Mouse (Mus musculus) lung, embryonic 16.5 days (tissue): Measurements from ENCODE around the gene Tulp2. TPM values are rescaled to one million over a fixed set of nuclear protein-coding genes. Genes with fewer than 3 reads are reported as not detected.
"Not testable (repeated sequence)": the region's sequence is repeated elsewhere in the genome, so short reads cannot be mapped to it uniquely, and the experiment has no call there.

ENCODE experiments used
- ATAC-seq: fragments of 200-750 bp; cut with Nextera tagmentation; 2 replicates; pipeline ENCODE4 v1.8.0; 2017; ENCODE audit warnings: low read depth, mild to moderate bottlenecking, moderate library complexity
- H3K27ac ChIP-seq: fragments of 300-500 bp; sonication (generic); 2 replicates; pipeline ENCODE4 v1.5.1; 2014; ENCODE audit warnings: mild to moderate bottlenecking, control low read depth, low read length
- H3K27me3 ChIP-seq: fragments of 300-500 bp; sonication (generic); 2 replicates; pipeline ENCODE4 v1.6.1; 2014; ENCODE audit warnings: low read depth, low read length, mixed read lengths; ENCODE audit not compliant: control insufficient read depth, insufficient read depth
- H3K36me3 ChIP-seq: fragments of 300-500 bp; sonication (generic); 2 replicates; pipeline ENCODE4 v1.6.1; 2014; ENCODE audit warnings: low read length; ENCODE audit not compliant: control insufficient read depth, insufficient read depth
- H3K4me1 ChIP-seq: fragments of 300-500 bp; sonication (generic); replicated peaks from 2 replicates; pipeline ENCODE4 v1.6.1; 2014; ENCODE audit warnings: low read length, mixed read lengths; ENCODE audit not compliant: control insufficient read depth, insufficient read depth
- H3K4me2 ChIP-seq: fragments of 300-500 bp; sonication (generic); 2 replicates; pipeline ENCODE4 v1.6.1; 2014; ENCODE audit warnings: low read depth, low read length, control low read depth
- H3K4me3 ChIP-seq: fragments of 300-500 bp; sonication (generic); 2 replicates; pipeline ENCODE4 v1.5.1; 2014; ENCODE audit warnings: mild to moderate bottlenecking, low read length, control low read depth
- H3K9ac ChIP-seq: fragments of 300-500 bp; sonication (generic); 2 replicates; pipeline ENCODE4 v1.6.1; 2014; ENCODE audit warnings: low read length, control low read depth
- H3K9me3 ChIP-seq: fragments of 300-500 bp; sonication (generic); 2 replicates; pipeline ENCODE4 v1.6.1; 2016; ENCODE audit warnings: low read length; ENCODE audit not compliant: control insufficient read depth
- WGBS: fragments of 180-500 bp; shearing (Covaris S2); extraction: QIAGEN DNeasy Blood & Tissue Kit; methylation state at CpG from one replicate; pipeline ENCODE4 v1.1.7; 2014; 5-methylcytosine and 5-hydroxymethylcytosine counted together
- polyA plus RNA-seq: library from polyadenylated mRNA; unstranded; fragments of >200 nt; fragmentation: Nextera tagmentation; extraction: Ambion mirVana; gene quantifications from 2 replicates; pipeline ENCODE4 v1.2.1, GENCODE M21; 2015

Gene Tulp2
- polyA plus RNA-seq, 1 experiment from 2014 or later = 0.39 TPM

DNA sequence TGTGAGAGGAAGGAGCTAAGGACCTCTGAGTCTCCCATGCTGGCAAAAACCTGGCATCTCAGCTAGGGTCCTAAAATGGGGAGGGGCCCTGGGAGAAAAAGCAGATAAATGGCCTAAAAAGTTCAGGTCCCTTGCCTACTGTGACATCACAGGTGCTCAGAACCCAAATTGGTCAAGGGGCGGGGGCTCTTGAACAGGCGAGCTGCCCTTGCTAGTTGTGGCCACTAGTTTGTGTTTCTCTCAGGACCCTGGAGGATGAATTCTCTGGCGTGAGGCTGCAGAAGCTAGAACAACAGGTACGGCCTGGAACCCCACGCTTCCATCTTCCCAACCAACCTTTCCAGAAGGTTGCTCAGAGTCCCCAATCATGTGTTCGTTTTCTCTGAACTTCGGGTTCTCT lies 32.7 kb downstream of the Tulp2 start:
- H3K27me3 ChIP-seq = no peaks in the 10 kb centered on the region
- H3K4me3 ChIP-seq = no peak overlapping the region
- no peak overlapping the region for H3K4me2 ChIP-seq
- no peak overlapping the region for H3K27ac ChIP-seq
- H3K9ac ChIP-seq = no peak overlapping the region
- no peaks in the 10 kb centered on the region for H3K9me3 ChIP-seq
- peaks cover 2% of the 10 kb centered on the region for H3K4me1 ChIP-seq
- no peaks in the 10 kb centered on the region for H3K36me3 ChIP-seq
- ATAC-seq = no peak
- WGBS = 77% methylated on average over 7 of the region's 7 CpGs

DNA sequence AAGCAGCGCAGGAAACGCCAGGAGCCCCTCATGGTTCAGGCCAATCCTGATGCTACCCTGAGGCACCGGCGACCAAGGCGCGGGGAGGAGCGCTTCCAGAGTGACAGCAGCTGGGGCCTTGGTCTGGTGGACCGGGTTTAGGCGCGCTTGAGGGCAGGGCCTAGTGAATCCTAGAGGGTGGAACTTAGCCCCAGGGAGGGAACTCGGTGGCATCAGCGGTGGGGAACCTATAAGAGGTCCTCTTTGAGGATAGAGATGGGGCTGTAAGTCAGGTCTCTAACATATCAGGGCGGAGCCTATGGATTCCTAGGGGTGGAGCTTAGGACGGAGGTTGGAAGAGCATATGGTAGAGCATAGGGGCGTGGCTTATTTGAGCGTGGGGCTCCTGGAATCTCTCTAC lies 33.8 kb downstream of the Tulp2 start:
- H3K36me3 ChIP-seq = no peaks in the 10 kb centered on the region
- 26% methylated on average over 16 of the region's 16 CpGs for WGBS
- H3K4me2 ChIP-seq = no peak overlapping the region; the same call in 1 of the 2 replicates
- no peaks in the 10 kb centered on the region for H3K27me3 ChIP-seq
- no peaks in the 10 kb centered on the region for H3K9me3 ChIP-seq
- no peak overlapping the region for H3K27ac ChIP-seq
- no peak overlapping the region for H3K4me3 ChIP-seq
- 0 out of 2 replicates have a peak overlapping the region, but pooled peaks have one; percentile 6 for H3K9ac ChIP-seq
- H3K4me1 ChIP-seq = no peaks in the 10 kb centered on the region; the same call in 1 of the 2 replicates
- ATAC-seq = peak; percentile 27

DNA sequence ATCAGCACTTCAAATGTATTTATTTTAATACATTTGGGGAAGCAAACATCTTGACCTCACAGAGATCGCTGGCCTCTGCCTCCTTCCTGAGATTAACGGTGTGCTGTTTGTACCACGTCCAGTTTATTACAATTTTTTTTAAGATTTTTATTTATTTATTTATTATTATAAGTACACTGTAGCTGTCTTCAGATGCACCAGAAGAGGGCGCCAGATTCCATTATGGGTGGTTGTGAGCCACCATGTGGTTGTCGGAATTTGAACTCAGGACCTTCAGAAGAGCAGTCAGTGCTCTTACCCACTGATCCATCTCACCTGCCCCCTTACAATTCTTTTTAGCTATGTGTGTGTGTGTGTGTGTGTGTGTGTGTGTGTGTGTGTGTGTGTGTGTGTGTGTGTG lies 35.2 kb downstream of the Tulp2 start:
- not testable (repeated sequence) for H3K4me2 ChIP-seq, H3K27me3 ChIP-seq, H3K27ac ChIP-seq, H3K36me3 ChIP-seq, H3K4me3 ChIP-seq, H3K9me3 ChIP-seq, H3K9ac ChIP-seq, ATAC-seq, H3K4me1 ChIP-seq
- 66% methylated on average over 5 of the region's 5 CpGs for WGBS

DNA sequence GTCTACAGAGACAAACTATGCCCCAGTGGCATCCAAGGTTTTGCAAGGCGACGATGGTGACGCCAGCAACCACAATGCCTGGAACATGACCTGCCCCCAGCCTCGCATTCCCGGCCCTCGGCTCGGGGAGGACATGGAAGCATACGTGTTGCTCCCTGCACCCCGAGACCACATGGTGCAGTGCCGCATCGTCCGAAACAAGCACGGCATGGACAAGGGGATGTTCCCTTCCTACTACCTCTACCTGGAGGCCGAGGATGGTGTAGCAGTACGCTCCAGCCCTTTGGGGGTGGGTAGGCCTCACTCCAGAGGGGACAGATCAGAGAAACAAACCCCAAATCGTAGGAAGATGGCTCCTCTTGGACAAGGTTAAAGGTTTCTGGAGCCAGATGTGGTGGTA lies 36.9 kb downstream of the Tulp2 start:
- 85% methylated on average over 16 of the region's 16 CpGs for WGBS
- no peak overlapping the region for H3K9ac ChIP-seq
- no peaks in the 10 kb centered on the region for H3K9me3 ChIP-seq
- H3K27me3 ChIP-seq = no peaks in the 10 kb centered on the region
- no peak for ATAC-seq
- peaks cover 5% of the 10 kb centered on the region; the same call in 1 of the 2 replicates for H3K36me3 ChIP-seq
- H3K4me1 ChIP-seq = peaks cover 10% of the 10 kb centered on the region; the same call in 1 of the 2 replicates
- H3K27ac ChIP-seq = no peak overlapping the region
- no peak overlapping the region for H3K4me2 ChIP-seq
- H3K4me3 ChIP-seq = no peak overlapping the region

DNA sequence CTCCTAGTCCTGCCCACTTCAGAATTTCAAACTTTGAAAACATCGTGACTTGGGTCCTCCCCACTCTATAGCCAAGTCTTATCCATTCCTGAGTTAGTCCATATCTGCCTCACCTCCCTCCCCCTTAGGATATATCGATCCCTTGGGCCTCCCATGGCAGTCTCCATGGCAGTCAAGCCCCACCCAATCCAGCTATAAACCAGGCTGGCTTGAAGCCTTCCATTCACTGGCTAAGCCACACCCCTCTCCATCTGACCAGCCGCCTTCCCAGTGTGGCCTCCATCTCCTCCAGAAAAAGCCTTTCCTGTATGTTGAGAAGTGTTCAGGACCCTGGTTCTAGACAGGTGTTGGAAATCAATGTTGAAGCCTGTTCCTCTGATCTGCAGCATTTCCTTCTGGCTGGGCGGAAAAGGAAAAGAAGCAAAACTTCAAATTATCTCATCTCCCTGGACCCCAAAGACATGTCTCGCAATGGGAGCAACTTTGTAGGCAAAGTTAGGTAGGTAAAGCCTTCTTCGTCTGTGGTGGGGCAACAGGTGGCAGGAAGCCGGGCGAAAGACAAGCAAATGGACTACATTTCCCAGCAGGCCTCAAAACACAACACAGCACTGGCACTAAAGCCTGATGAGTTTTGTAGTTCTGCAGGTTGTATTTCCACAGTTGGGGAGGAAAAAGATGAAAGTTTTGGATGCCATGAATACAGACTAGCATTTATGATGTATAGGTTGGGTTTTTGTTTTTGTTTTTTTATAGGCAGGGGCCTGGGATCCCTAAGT lies 37.9 kb downstream of the Tulp2 start:
- Histone ChIP-seq H3K36me3 (peaks cover 5% of the 10 kb centered on the region; the same call in 1 of the 2 replicates), H3K4me1 (peaks cover 13% of the 10 kb centered on the region), H3K9ac (no peak overlapping the region)

DNA sequence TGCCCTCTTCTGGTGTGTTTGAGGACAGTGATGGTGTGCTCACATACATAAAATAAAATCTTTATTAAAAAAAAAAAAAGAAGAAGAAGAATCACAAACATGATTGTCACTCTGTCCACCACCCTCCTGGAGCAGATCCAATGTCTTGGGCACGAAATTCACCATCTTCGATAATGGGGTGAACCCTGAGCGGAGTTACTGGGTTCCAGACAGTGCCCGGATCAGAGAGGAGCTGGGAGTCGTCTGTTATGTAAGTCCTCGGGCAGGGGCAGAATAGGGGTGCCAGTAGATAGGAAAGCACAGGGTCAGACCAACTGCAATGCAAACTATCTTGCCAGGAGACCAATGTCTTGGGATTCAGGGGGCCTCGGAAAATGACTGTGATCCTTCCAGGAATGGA lies 38.9 kb downstream of the Tulp2 start:
- ATAC-seq = no peak
- 92% methylated on average over 7 of the region's 7 CpGs for WGBS
- Histone ChIP-seq H3K4me3 (no peak overlapping the region), H3K27ac (no peak overlapping the region), H3K27me3 (no peaks in the 10 kb centered on the region), H3K9me3 (no peaks in the 10 kb centered on the region), H3K4me2 (no peak overlapping the region), H3K36me3 (peaks cover 5% of the 10 kb centered on the region; the same call in 1 of the 2 replicates), H3K9ac (no peak overlapping the region), H3K4me1 (peaks cover 20% of the 10 kb centered on the region)

More for the DNA sequence above, 37.9 kb downstream of the Tulp2 start:
- H3K9me3 ChIP-seq = no peaks in the 10 kb centered on the region
- no peak overlapping the region for H3K4me2 ChIP-seq
- ATAC-seq = no peak
- WGBS = 71% methylated on average over 8 of the region's 8 CpGs
- H3K27me3 ChIP-seq = no peaks in the 10 kb centered on the region
- H3K4me3 ChIP-seq = no peak overlapping the region
- no peak overlapping the region for H3K27ac ChIP-seq

DNA sequence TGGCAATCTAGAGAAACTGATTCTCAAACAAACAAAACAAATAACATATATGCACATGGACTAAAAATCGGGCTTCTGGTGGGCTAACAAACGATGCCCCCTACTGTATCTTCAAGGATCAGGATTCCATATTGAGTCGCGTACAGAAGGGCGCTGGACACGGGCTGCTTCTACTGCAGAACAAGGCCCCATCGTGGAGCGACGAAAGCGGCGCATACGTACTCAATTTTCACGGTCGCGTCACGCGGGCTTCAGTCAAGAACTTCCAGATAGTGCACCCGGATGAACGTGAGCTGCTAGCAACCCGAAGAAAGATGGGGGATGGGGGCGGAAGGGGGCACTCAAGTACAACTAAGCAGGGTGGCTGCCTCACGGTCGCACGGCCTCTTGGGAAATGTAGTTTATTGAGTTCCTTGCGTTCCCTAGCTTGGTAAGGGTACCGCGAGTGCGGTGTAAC lies 40.1 kb downstream of the Tulp2 start:
- Histone ChIP-seq H3K27me3 (no peaks in the 10 kb centered on the region), H3K9me3 (no peaks in the 10 kb centered on the region), H3K36me3 (peaks cover 5% of the 10 kb centered on the region; the same call in 1 of the 2 replicates), H3K4me2 (peak overlapping the region; percentile 56), H3K4me3 (peak overlapping the region; percentile 60), H3K9ac (peak overlapping the region; percentile 74), H3K4me1 (peaks cover 20% of the 10 kb centered on the region), H3K27ac (peak overlapping the region; percentile 90)
- peak; percentile 69 for ATAC-seq
- WGBS = 1% methylated on average over 28 of the region's 28 CpGs

DNA sequence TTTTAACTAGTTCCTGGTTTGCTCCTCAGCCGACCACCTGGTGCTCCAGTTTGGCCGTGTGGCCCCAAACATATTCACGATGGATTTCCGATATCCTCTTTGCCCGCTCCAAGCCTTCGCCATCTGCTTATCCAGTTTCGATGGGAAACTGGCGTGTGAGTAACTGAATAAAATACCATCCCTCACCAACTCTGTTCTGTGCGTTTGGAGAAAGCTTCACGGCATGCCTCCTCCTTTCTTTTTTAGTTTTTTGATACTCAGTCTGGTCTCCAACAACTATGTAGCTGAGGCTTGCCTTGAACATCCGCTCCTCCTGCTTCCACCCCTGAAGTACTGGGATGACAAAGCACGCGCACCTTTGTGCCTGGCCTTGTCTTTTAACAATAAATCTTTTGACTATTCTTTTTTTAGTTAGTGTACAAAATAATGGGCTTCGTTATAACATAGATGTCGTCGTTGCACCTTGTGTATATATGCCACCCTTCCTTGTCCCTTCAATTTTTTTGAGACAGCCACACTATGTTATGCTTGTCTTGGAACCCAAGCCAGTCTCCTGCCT lies 40.6 kb downstream of the Tulp2 start:
- Histone ChIP-seq H3K9me3 (no peaks in the 10 kb centered on the region), H3K9ac (peak overlapping the region; percentile 74), H3K4me2 (peak overlapping the region; percentile 56), H3K27ac (no peak overlapping the region), H3K27me3 (no peaks in the 10 kb centered on the region), H3K4me1 (peaks cover 20% of the 10 kb centered on the region), H3K36me3 (peaks cover 5% of the 10 kb centered on the region; the same call in 1 of the 2 replicates), H3K4me3 (peak overlapping the region; percentile 60)
- ATAC-seq = no peak
- 56% methylated on average over 16 of the region's 16 CpGs for WGBS

DNA sequence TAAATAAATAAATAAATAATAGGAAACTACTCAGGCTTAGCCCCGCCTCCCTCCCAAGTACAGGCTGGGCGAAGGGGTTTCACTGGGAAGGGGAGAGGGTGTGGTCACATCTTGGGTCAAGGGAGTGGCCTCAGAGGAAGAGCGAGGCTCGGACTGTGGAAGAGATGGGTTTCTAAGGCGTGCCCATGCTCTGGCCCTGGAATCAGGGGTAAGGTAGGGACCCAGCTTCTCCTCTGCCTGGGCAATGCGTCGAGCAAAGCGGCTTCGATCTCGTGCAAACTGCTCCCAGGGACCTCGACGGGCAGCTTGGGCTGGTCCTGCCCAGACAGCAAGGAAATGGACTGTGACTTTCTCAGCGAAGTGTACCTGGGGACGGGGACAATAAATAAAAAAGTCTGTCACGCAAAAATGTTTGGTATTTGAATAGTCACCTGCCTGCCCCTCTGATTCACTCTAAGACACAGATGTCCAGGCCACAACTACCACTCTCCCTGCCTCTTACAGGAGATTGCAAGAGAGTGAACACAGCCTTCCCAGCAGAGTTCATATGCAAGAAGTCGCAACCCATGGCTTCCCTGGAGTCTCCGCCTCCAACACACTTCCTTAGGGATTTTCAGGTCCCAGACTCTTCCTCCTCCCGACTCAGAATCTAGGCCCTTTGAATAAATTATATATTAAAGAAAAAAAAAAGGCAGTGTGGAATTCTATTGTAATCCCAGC lies 41.4 kb downstream of the Tulp2 start:
- ATAC-seq = no peak
- H3K9ac ChIP-seq = no peak overlapping the region
- 0 out of 2 replicates have a peak overlapping the region, but pooled peaks have one; percentile 12 for H3K4me2 ChIP-seq
- H3K4me1 ChIP-seq = peaks cover 20% of the 10 kb centered on the region
- peaks cover 5% of the 10 kb centered on the region; the same call in 1 of the 2 replicates for H3K36me3 ChIP-seq
- WGBS = 69% methylated on average over 18 of the region's 18 CpGs
- H3K9me3 ChIP-seq = no peaks in the 10 kb centered on the region
- H3K4me3 ChIP-seq = no peak overlapping the region
- peak overlapping the region; percentile 30; the same call in 1 of the 2 replicates for H3K27ac ChIP-seq
- no peaks in the 10 kb centered on the region for H3K27me3 ChIP-seq
